Mouse (Mus musculus): Measurements from ENCODE around the gene BC024063. TPM values are rescaled to one million over a fixed set of nuclear protein-coding genes. Genes with fewer than 3 reads are reported as not detected.

Gene BC024063
- polyA plus RNA-seq, 1 experiment from 2014 or later = 7.0 TPM

Other genes starting within 250 kb of the BC024063 start
- 11.6 and 14.8 TPM in 2 replicates for gene Gm32687, start 219.4 kb upstream of the BC024063 start, polyA plus RNA-seq (2015; fragmentation: Nextera tagmentation; extraction: Ambion mirVana)
- gene Zfp781, start 152.9 kb upstream of the BC024063 start, polyA plus RNA-seq (2015; fragmentation: Nextera tagmentation; extraction: Ambion mirVana) = 6.7 and 8.2 TPM in 2 replicates
- gene Zfp873, start 35.2 kb upstream of the BC024063 start, polyA plus RNA-seq (2015; fragmentation: Nextera tagmentation; extraction: Ambion mirVana) = 18.1 and 18.3 TPM in 2 replicates
- gene AU041133, start 44.7 kb downstream of the BC024063 start, polyA plus RNA-seq (2015; fragmentation: Nextera tagmentation; extraction: Ambion mirVana) = 9.8 and 11.0 TPM in 2 replicates
- gene Zfp938, start 157.9 kb downstream of the BC024063 start, polyA plus RNA-seq (2015; fragmentation: Nextera tagmentation; extraction: Ambion mirVana) = 22.4 and 22.8 TPM in 2 replicates
- gene 4932415D10Rik, start 233.2 kb downstream of the BC024063 start, polyA plus RNA-seq (2015; fragmentation: Nextera tagmentation; extraction: Ambion mirVana) = not detected in 2 replicates

Measured in midbrain, embryonic 13.5 days (tissue).